Mouse (Mus musculus) CH12.LX (cell line): ENCODE measurements around the gene Dio1. TPM values are rescaled to one million over a fixed set of nuclear protein-coding genes. Genes with fewer than 3 reads are reported as not detected.

ENCODE experiments used
- DNase-seq: peaks from one replicate; pipeline ENCODE4 v3.0.0-alpha.2; 2013; ENCODE audit errors: extremely low read depth
- H3K27ac ChIP-seq: 2 replicates; pipeline ENCODE4 v1.5.1; 2012; ENCODE audit warnings: low read depth, mild to moderate bottlenecking, control low read depth, moderate library complexity; ENCODE audit not compliant: insufficient read depth
- H3K27me3 ChIP-seq: replicated peaks from 2 replicates; pipeline ENCODE3; 2012; ENCODE audit warnings: inconsistent platforms
- H3K36me3 ChIP-seq, 2 experiments: replicated peaks in 1 of 2; 2 replicates each; pipeline versions ENCODE3 to v1.6.1; 2012; ENCODE audit warnings: inconsistent platforms in 1 of 2, low read length in 1 of 2, mild to moderate bottlenecking in 1 of 2, mixed read lengths in 1 of 2, moderate library complexity in 1 of 2; ENCODE audit not compliant: control insufficient read depth in 1 of 2, insufficient read depth in 1 of 2
- H3K4me1 ChIP-seq, 2 experiments: 2 replicates each; pipeline ENCODE4 v1.6.1; 2012; ENCODE audit warnings: inconsistent platforms in 1 of 2, moderate library complexity in 1 of 2; ENCODE audit not compliant: insufficient read depth in 2 of 2, control insufficient read depth in 1 of 2
- H3K4me2 ChIP-seq: 2 replicates; pipeline ENCODE4 v1.6.1; 2012; ENCODE audit warnings: low read depth, mild to moderate bottlenecking, control low read depth; ENCODE audit not compliant: poor library complexity, insufficient read depth, severe bottlenecking
- H3K4me3 ChIP-seq, 3 experiments: fragments of 150-350 bp in 1 of 3; sonication (generic) in 1 of 3; replicated peaks in 1 of 3; 2 replicates each; pipeline versions ENCODE3 to v1.5.1; 2011 to 2012; ENCODE audit warnings: low read depth in 2 of 3, low read length in 2 of 3, mild to moderate bottlenecking in 2 of 3, moderate library complexity in 2 of 3, control low read depth in 1 of 3, improper control_type of control experiment in 1 of 3, inconsistent platforms in 1 of 3, mixed read lengths in 1 of 3; ENCODE audit not compliant: poor library complexity in 1 of 3
- H3K79me2 ChIP-seq: replicated peaks from 2 replicates; pipeline ENCODE4 v1.6.1; 2012; ENCODE audit warnings: mild to moderate bottlenecking, moderate library complexity; ENCODE audit not compliant: control insufficient read depth, poor library complexity, insufficient read depth, severe bottlenecking; ENCODE audit errors: extremely low read depth
- H3K9ac ChIP-seq: 2 replicates; pipeline ENCODE4 v1.6.1; 2012; ENCODE audit warnings: low read depth, mild to moderate bottlenecking, control low read depth, moderate library complexity; ENCODE audit not compliant: insufficient read depth
- H3K9me3 ChIP-seq: replicated peaks from 2 replicates; pipeline ENCODE3; 2012; ENCODE audit warnings: low read length, inconsistent platforms, mixed read lengths
- CHD1 ChIP-seq: IDR thresholded peaks from 2 replicates; pipeline ENCODE4 v1.6.1; 2012; ENCODE audit warnings: low read depth, low read length, improper control_type of control experiment, inconsistent platforms
- E2F4 ChIP-seq: IDR thresholded peaks from 2 replicates; pipeline ENCODE4 v1.6.1; 2011; ENCODE audit warnings: low read depth, low read length, improper control_type of control experiment; ENCODE audit not compliant: insufficient replicate concordance
- ELF1 ChIP-seq: IDR thresholded peaks from 2 replicates; pipeline ENCODE4 v1.6.1; 2014; ENCODE audit warnings: low read depth, mild to moderate bottlenecking, inconsistent platforms, low read length, improper control_type of control experiment
- EP300 ChIP-seq: IDR thresholded peaks from 2 replicates; pipeline ENCODE4 v1.6.1; 2011; ENCODE audit warnings: low read length, improper control_type of control experiment
- ETS1 ChIP-seq: conservative IDR thresholded peaks from 2 replicates; pipeline ENCODE4 v1.6.1; 2012; ENCODE audit warnings: low read depth, mild to moderate bottlenecking, inconsistent platforms, low read length, improper control_type of control experiment, moderate library complexity
- MAFK ChIP-seq: IDR thresholded peaks from 2 replicates; pipeline ENCODE4 v1.6.1; 2011; ENCODE audit warnings: low read length, improper control_type of control experiment; ENCODE audit not compliant: insufficient replicate concordance
- MXI1 ChIP-seq: IDR thresholded peaks from 2 replicates; pipeline ENCODE4 v1.6.1; 2011; ENCODE audit warnings: mild to moderate bottlenecking, low read depth, low read length, improper control_type of control experiment
- MYC ChIP-seq: IDR thresholded peaks from 2 replicates; pipeline ENCODE4 v1.6.1; 2011; ENCODE audit warnings: low read depth, mild to moderate bottlenecking, improper control_type of control experiment, low read length
- PAX5 ChIP-seq: IDR thresholded peaks from 2 replicates; pipeline ENCODE4 v1.6.1; 2012; ENCODE audit warnings: low read length, inconsistent platforms, mixed read lengths
- RAD21 ChIP-seq: IDR thresholded peaks from 2 replicates; pipeline ENCODE4 v1.6.1; 2011; ENCODE audit warnings: low read depth, mild to moderate bottlenecking, low read length, improper control_type of control experiment, moderate library complexity
- SMC3 ChIP-seq: IDR thresholded peaks from 2 replicates; pipeline ENCODE4 v1.6.1; 2011; ENCODE audit warnings: low read depth, low read length, improper control_type of control experiment
- TBP ChIP-seq: conservative IDR thresholded peaks from 2 replicates; pipeline ENCODE4 v1.6.1; 2011; ENCODE audit warnings: low read depth, low read length, improper control_type of control experiment
- UBTF ChIP-seq: IDR thresholded peaks from 2 replicates; pipeline ENCODE4 v1.6.1; 2012; ENCODE audit warnings: low read depth, mild to moderate bottlenecking, inconsistent platforms, low read length, improper control_type of control experiment, moderate library complexity
- ZKSCAN1 ChIP-seq: IDR thresholded peaks from 2 replicates; pipeline ENCODE4 v1.6.1; 2012; ENCODE audit warnings: low read depth, inconsistent platforms, low read length, improper control_type of control experiment, borderline replicate concordance
- ZMIZ1 ChIP-seq: IDR thresholded peaks from 2 replicates; pipeline ENCODE4 v1.6.1; 2012; ENCODE audit warnings: low read depth, mild to moderate bottlenecking, inconsistent platforms, low read length, improper control_type of control experiment
- ZNF384 ChIP-seq: IDR thresholded peaks from 2 replicates; pipeline ENCODE4 v1.6.1; 2012; ENCODE audit warnings: low read depth, low read length, improper control_type of control experiment, inconsistent platforms
- dilution Hi-C: fragments of 300-500 bp; cut with MboI; formaldehyde crosslinking; loops from 2 replicates; pipeline ENCODE4 v1.14.3; 2020; ENCODE audit warnings: low sequenced_read_pairs; ENCODE audit not compliant: extremely low pct_unique_long_range_greater_than_20kb, extremely low pct_ligation_motif_present
- in situ Hi-C: fragments of 300-500 bp; cut with MboI; formaldehyde crosslinking; loops from 3 replicates; pipeline ENCODE4 v1.14.3; 2019; ENCODE audit warnings: low sequenced_read_pairs, low pct_ligation_motif_present, low pct_unique_long_range_greater_than_20kb, mixed read lengths
- polyA plus RNA-seq: library from polyadenylated mRNA; unstranded; fragments of >175 nt; gene quantifications from 2 replicates; pipeline ENCODE4 v1.2.1, GENCODE M21; 2012; ENCODE audit warnings: low read depth; ENCODE audit not compliant: insufficient read length
- total RNA-seq, 2 experiments: library from RNA; depleted of rRNA; stranded (reverse); fragments of 300-350 nt in 1 of 2; fragments of >200 nt in 1 of 2; gene quantifications; 2 replicates each; pipeline ENCODE4 v1.2.3; 2012 to 2014

Dio1 gene
- total and polyA plus RNA-seq, 3 experiments = 0.23 to 1.3 (median 0.25) TPM

DNA sequence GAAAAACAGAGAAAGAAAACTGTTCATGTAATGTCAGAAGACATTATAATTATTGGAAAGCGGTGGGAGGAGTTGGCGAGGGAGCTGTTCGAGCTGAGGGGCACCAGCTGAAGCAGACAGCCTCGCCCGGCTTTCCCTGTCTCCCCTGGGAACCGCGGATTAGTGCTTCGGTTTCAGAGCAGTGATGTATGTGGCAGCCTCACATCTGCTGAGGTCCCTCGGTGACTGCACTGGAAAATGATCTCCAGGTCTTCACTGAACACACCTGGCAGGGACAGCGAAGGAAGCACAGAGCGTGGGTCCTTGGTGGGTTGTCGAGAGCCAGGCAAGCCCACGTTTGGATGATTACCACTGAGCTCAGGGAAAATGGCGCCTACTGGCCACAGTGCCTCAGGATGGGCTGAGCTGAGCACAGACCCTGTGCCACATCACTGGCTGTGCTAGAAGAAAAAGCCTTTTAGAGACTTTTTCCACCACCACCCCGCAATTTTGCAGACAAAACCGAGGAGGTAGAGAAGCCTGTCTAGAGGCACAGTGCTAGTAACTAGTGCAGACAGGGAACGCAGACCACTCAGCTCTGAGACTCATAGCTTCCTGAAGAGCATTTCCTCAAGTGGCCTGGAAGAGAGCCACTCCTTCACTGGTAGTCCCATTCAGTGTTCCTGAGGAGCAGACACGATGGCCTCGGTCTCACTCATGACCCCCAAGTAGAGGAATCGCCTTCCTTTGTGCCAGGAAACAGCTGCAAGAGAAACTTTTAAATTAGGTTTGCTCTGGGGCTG lies 41.8 kb upstream of the Dio1 start:
- DNase-seq = no peak
- dilution Hi-C loops (no loop called here), in situ Hi-C loops (loop anchor here (5.0 kb wide), 1 partner anchor 96 kb away; the partner anchor contains the start of genes Hspb11 and Lrrc42)
- H3K4me3 ChIP-seq = no peak overlapping the region
- TF ChIP-seq UBTF (no peak), ZKSCAN1 (no peak), CHD1 (no peak), MXI1 (no peak), ELF1 (no peak), RAD21 (no peak), ZMIZ1 (no peak), ZNF384 (no peak), ETS1 (no peak), E2F4 (no peak)
- H3K27me3 ChIP-seq = no peaks in the 10 kb centered on the region
- H3K4me2 ChIP-seq = no peak overlapping the region
- H3K36me3 ChIP-seq = peaks cover 20 to 82% of the 10 kb centered on the region in 2 experiments
- H3K9ac ChIP-seq = no peak overlapping the region
- no peak overlapping the region for H3K27ac ChIP-seq
- peaks cover 0 to 17% of the 10 kb centered on the region in 2 experiments; a peak in 2 of 4 replicates for H3K4me1 ChIP-seq
- no peaks in the 10 kb centered on the region for H3K9me3 ChIP-seq
- H3K79me2 ChIP-seq = no peaks in the 10 kb centered on the region

- Histone ChIP-seq H3K27ac (no peak overlapping the region), H3K79me2 (no peaks in the 10 kb centered on the region), H3K4me2 (no peak overlapping the region), H3K9ac (no peak overlapping the region), H3K4me1 (peaks cover 0 to 15% of the 10 kb centered on the region in 2 experiments; a peak in 2 of 4 replicates), H3K36me3 (peaks cover 23 to 83% of the 10 kb centered on the region in 2 experiments), H3K4me3 (no peak overlapping the region), H3K27me3 (no peaks in the 10 kb centered on the region), H3K9me3 (no peaks in the 10 kb centered on the region)
- no peak for TF ChIP-seq TBP
- TF ChIP-seq ZKSCAN1 = no peak
- TF ChIP-seq MAFK = no peak
- TF ChIP-seq EP300 = no peak
- TF ChIP-seq SMC3 = no peak
- no peak for TF ChIP-seq PAX5
- no peak for TF ChIP-seq RAD21
- TF ChIP-seq MYC = no peak
- in situ Hi-C loops = loop anchor here (5.0 kb wide), 1 partner anchor 95 kb away; the partner anchor contains the start of genes Hspb11 and Lrrc42
- no peak for DNase-seq
- dilution Hi-C loops = no loop called here
These were observed 40.3 kb upstream of the Dio1 start for GRCm38 (mm10) chr4:107347221-107347620.
